Mouse (Mus musculus): ENCODE measurements around the gene Zfp59. TPM values are rescaled to one million over a fixed set of nuclear protein-coding genes. Genes with fewer than 3 reads are reported as not detected.
"Not testable (repeated sequence)": the region's sequence is repeated elsewhere in the genome, so short reads cannot be mapped to it uniquely, and the experiment has no call there.

The Zfp59 gene
- polyA plus RNA-seq, 2 experiments, result 4.4 to 9.4 TPM

DNA sequence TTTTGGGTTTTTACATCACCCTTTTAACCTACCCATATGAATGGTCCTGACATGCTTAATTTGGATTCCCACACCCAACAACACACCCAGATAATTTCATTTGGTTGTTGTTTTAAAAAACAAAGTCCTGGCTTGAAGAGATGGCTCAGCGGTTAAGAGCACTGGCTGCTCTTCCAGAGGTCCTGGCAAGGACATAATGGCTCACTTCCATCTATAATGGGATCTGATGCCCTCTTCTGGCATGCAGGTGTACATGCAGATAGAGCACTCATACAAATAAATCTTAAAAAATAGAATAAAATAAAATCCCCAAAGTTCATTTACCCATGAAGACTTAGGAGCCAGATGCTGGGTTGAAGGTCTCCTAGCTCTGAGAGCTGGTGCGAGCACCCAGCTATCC lies 37.3 kb upstream of the Zfp59 start:
- WGBS, result 58% methylated on average over 2 of the region's 2 CpGs
- DNase-seq (ENCODE audit: low spot score), result no peak

DNA sequence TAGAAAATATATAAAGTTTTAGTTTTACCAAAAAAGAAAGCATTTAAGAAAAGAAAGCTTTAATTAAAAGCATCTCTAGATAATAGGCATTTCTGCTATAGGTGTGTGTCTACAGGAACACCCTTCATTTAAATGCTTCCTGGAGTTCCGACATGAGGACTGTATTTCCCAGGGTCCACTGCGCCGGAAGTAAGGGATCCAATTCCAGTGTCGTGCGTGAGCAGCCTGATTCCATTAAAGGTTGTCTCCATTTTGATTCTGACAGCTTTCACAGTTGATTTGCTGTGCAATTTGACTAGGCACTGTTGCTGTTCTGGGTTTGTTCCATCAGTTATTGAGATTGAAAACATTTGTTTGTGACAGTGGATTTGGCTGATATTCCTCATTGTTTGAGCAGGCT lies 35.4 kb upstream of the Zfp59 start:
- H3K4me1 ChIP-seq (ENCODE audit: control insufficient read depth, insufficient read depth, low read length), result 0 out of 2 replicates have a peak, but pooled peaks cover 2% of the 10 kb centered on the region
- 0 out of 2 replicates have a peak, but pooled peaks cover 3% of the 10 kb centered on the region for H3K36me3 ChIP-seq (ENCODE audit: control insufficient read depth, insufficient read depth, low read length)
- H3K9me3 ChIP-seq (ENCODE audit: control insufficient read depth, low read length), result no peaks in the 10 kb centered on the region
- no peak for TF ChIP-seq POLR2A (IDR thresholded peaks at IDR 0.05; ENCODE audit: borderline replicate concordance, extremely low read depth, insufficient read depth, insufficient read length)
- no peaks in the 10 kb centered on the region for H3K27me3 ChIP-seq (ENCODE audit: control insufficient read depth, insufficient read depth, low read length)
- WGBS, result 60% methylated on average over 5 of the region's 5 CpGs
- H3K4me3 ChIP-seq (replicated peaks; ENCODE audit: low read length), result no peak overlapping the region
- no peak overlapping the region for H3K27ac ChIP-seq (replicated peaks; ENCODE audit: low read depth, low read length)
- DNase-seq (ENCODE audit: low spot score), result no peak
- ATAC-seq (ENCODE audit: low FRiP score, low read depth), result no peak
- no peak overlapping the region for H3K9ac ChIP-seq (ENCODE audit: low read depth, low read length, severe bottlenecking)
- H3K4me2 ChIP-seq (replicated peaks; ENCODE audit: low read depth, low read length, severe bottlenecking), result no peak overlapping the region

More for the DNA sequence above, 37.3 kb upstream of the Zfp59 start:
- H3K9ac ChIP-seq (ENCODE audit: low read depth, low read length, severe bottlenecking), result no peak overlapping the region
- no peaks in the 10 kb centered on the region for H3K36me3 ChIP-seq (ENCODE audit: control insufficient read depth, insufficient read depth, low read length)
- H3K4me1 ChIP-seq (ENCODE audit: control insufficient read depth, insufficient read depth, low read length), result 0 out of 2 replicates have a peak, but pooled peaks cover 2% of the 10 kb centered on the region
- no peak overlapping the region for H3K4me3 ChIP-seq (replicated peaks; ENCODE audit: low read length)
- ATAC-seq (ENCODE audit: low FRiP score, low read depth), result no peak
- no peak overlapping the region for H3K27ac ChIP-seq (replicated peaks; ENCODE audit: low read depth, low read length)
- H3K27me3 ChIP-seq (ENCODE audit: control insufficient read depth, insufficient read depth, low read length), result no peaks in the 10 kb centered on the region
- TF ChIP-seq POLR2A (IDR thresholded peaks at IDR 0.05; ENCODE audit: borderline replicate concordance, extremely low read depth, insufficient read depth, insufficient read length), result no peak
- 0 out of 2 replicates have a peak, but pooled peaks cover 5% of the 10 kb centered on the region for H3K9me3 ChIP-seq (ENCODE audit: control insufficient read depth, low read length)
- H3K4me2 ChIP-seq (replicated peaks; ENCODE audit: low read depth, low read length, severe bottlenecking), result no peak overlapping the region

DNA sequence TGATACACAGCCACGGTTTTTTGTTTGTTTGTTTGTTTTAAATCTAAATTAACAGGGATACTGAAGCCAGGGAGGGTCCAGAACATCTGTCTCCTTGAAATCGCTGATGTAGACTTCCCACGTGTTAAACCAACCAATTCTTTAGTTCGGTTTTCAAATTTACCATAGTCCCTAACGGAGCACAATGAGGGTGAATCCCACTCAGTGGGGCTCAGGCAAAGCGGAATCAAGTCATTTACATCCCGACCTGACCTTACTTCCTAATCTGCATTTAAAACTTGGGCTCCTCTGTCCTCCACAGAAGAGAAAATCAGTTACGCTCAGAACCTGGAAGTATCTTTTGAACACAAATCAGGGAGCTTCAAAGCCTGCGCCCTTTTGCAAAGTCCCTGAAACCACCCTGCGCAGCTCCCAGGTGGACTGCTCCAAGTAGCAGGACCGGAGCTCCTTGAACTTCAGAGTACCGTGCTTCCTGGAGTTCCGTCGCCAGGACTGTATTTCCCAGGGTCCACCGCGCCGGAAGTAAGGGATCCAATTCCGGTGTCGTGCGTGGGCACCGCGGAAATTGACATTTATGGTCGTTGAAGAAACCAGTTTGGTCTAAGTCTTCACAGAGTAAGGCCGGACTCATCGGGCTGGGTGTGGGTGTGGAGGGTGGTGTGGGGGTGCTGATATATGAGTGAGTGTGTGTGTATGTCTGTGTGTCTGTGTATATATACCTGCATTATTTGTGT lies 33.9 kb upstream of the Zfp59 start:
- ATAC-seq (ENCODE audit: low FRiP score, low read depth) (peak; percentile 92), DNase-seq (ENCODE audit: low spot score) (peak; percentile 82)
- Histone ChIP-seq H3K27ac (replicated peaks; ENCODE audit: low read depth, low read length) (0 out of 2 replicates have a peak overlapping the region, but pooled peaks have one; percentile 40), H3K4me1 (ENCODE audit: control insufficient read depth, insufficient read depth, low read length) (0 out of 2 replicates have a peak, but pooled peaks cover 2% of the 10 kb centered on the region), H3K4me3 (replicated peaks; ENCODE audit: low read length) (peak overlapping the region; percentile 69), H3K4me2 (replicated peaks; ENCODE audit: low read depth, low read length, severe bottlenecking) (peak overlapping the region; percentile 73), H3K27me3 (ENCODE audit: control insufficient read depth, insufficient read depth, low read length) (no peaks in the 10 kb centered on the region), H3K36me3 (ENCODE audit: control insufficient read depth, insufficient read depth, low read length) (peaks cover 12% of the 10 kb centered on the region; the same call in 1 of the 2 replicates), H3K9ac (ENCODE audit: low read depth, low read length, severe bottlenecking) (peak overlapping the region; percentile 77), H3K9me3 (ENCODE audit: control insufficient read depth, low read length) (no peaks in the 10 kb centered on the region)
- TF ChIP-seq POLR2A (IDR thresholded peaks at IDR 0.05; ENCODE audit: borderline replicate concordance, extremely low read depth, insufficient read depth, insufficient read length), result peak; percentile 76; the same call in 1 of the 2 replicates
- WGBS, result under 1% methylated on average over 25 of the region's 25 CpGs

DNA sequence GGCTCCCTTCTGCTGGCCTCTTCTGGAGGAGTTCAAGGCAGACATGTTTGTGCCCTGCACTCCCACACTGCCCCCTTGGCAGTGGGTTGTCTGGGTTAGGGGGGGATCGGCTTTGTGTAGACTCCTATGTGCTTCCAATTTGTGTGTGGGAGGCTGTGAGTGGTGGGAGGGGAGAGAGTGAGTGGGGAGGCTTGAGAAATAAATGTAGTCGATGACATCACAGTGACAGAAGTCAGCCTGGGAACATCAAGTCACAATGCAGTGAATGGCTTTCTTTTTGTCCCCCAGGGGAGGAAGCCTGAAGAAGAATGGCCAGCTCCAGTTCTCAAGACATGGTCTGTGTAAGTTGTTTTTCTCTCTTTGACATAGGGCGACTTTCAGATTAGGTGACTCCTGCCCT lies 31.5 kb upstream of the Zfp59 start, which contains the start of gene Zfp626:
Gene Zfp626 (plus strand): TSS at position 301 of the 400 bp plus-strand sequence.
- not testable (repeated sequence) for H3K4me3 ChIP-seq (replicated peaks; ENCODE audit: low read length); H3K27me3 ChIP-seq (ENCODE audit: control insufficient read depth, insufficient read depth, low read length); H3K9ac ChIP-seq (ENCODE audit: low read depth, low read length, severe bottlenecking); DNase-seq (ENCODE audit: low spot score); H3K4me2 ChIP-seq (replicated peaks; ENCODE audit: low read depth, low read length, severe bottlenecking); ATAC-seq (ENCODE audit: low FRiP score, low read depth); H3K27ac ChIP-seq (replicated peaks; ENCODE audit: low read depth, low read length); H3K9me3 ChIP-seq (ENCODE audit: control insufficient read depth, low read length); H3K4me1 ChIP-seq (ENCODE audit: control insufficient read depth, insufficient read depth, low read length)
- 98% methylated on average over 2 of the region's 3 CpGs for WGBS
- peaks cover 25% of the 10 kb centered on the region for H3K36me3 ChIP-seq (ENCODE audit: control insufficient read depth, insufficient read depth, low read length)

DNA sequence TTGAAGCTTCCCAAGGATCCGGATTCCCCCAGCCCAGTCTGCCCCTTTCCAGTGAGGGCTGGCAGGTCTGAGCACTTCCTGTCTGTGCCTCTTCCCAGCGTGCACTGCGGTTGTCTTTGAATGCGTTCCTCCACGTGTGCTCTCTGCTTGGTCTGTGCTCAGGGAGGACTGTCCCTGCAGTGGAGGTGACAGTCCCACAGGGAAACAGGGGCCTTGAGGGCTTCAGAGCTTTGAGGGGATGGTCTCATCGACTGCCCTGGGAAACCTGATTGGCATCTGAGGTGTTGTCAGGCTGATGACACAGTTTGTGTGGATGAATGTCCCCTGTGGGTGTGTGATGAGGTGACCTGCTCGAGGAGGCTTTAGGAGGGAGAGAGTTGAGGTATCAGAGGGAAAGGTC lies 31.1 kb upstream of the Zfp59 start:
- H3K9me3 ChIP-seq (ENCODE audit: control insufficient read depth, low read length); H3K4me3 ChIP-seq (replicated peaks; ENCODE audit: low read length); H3K4me2 ChIP-seq (replicated peaks; ENCODE audit: low read depth, low read length, severe bottlenecking); DNase-seq (ENCODE audit: low spot score); H3K27ac ChIP-seq (replicated peaks; ENCODE audit: low read depth, low read length); ATAC-seq (ENCODE audit: low FRiP score, low read depth); H3K4me1 ChIP-seq (ENCODE audit: control insufficient read depth, insufficient read depth, low read length); H3K27me3 ChIP-seq (ENCODE audit: control insufficient read depth, insufficient read depth, low read length); H3K9ac ChIP-seq (ENCODE audit: low read depth, low read length, severe bottlenecking): not testable (repeated sequence)
- 84% methylated on average over 7 of the region's 7 CpGs for WGBS
- H3K36me3 ChIP-seq (ENCODE audit: control insufficient read depth, insufficient read depth, low read length), result peaks cover 29% of the 10 kb centered on the region

Measured in limb, embryonic 14.5 days (tissue).